Mouse (Mus musculus) liver, postnatal 0 days (tissue): ENCODE measurements around the gene Gmfg. TPM values are rescaled to one million over a fixed set of nuclear protein-coding genes. Genes with fewer than 3 reads are reported as not detected.

ENCODE experiments used
- ATAC-seq: fragments of 200-750 bp; cut with Nextera tagmentation; 2 replicates; pipeline ENCODE4 v1.8.0; 2017; ENCODE audit warnings: mild to moderate bottlenecking, moderate library complexity
- DNase-seq: peaks from one replicate; pipeline ENCODE4 v3.0.0-alpha.2; 2016
- H3K27ac ChIP-seq: fragments of 300-500 bp; sonication (generic); 2 replicates; pipeline ENCODE4 v1.5.1; 2014; ENCODE audit warnings: antibody characterized with exemption, moderate library complexity, mild to moderate bottlenecking, low read depth
- H3K27me3 ChIP-seq: fragments of 300-500 bp; sonication (generic); 2 replicates; pipeline ENCODE4 v1.6.1; 2014; ENCODE audit warnings: low read length, control low read depth, mixed read lengths; ENCODE audit not compliant: insufficient read depth
- H3K36me3 ChIP-seq: fragments of 300-500 bp; sonication (generic); replicated peaks from 2 replicates; pipeline ENCODE4 v1.6.1; 2014; ENCODE audit warnings: mild to moderate bottlenecking, control low read depth, low read length, moderate library complexity, mixed read lengths; ENCODE audit not compliant: insufficient read depth
- H3K4me1 ChIP-seq: fragments of 300-500 bp; sonication (generic); 2 replicates; pipeline ENCODE4 v1.6.1; 2014; ENCODE audit warnings: antibody characterized with exemption, mild to moderate bottlenecking, control low read depth; ENCODE audit not compliant: insufficient read depth
- H3K4me2 ChIP-seq: fragments of 300-500 bp; sonication (generic); 2 replicates; pipeline ENCODE4 v1.6.1; 2014; ENCODE audit warnings: low read depth, mild to moderate bottlenecking, low read length, moderate library complexity, mixed read lengths
- H3K4me3 ChIP-seq: fragments of 300-500 bp; sonication (generic); 2 replicates; pipeline ENCODE4 v1.5.1; 2014; ENCODE audit warnings: low read depth, low read length
- H3K9ac ChIP-seq: fragments of 300-500 bp; sonication (generic); replicated peaks from 2 replicates; pipeline ENCODE4 v1.6.1; 2014; ENCODE audit warnings: mild to moderate bottlenecking, moderate library complexity
- H3K9me3 ChIP-seq: fragments of 300-500 bp; sonication (generic); 2 replicates; pipeline ENCODE4 v1.6.1; 2016; ENCODE audit warnings: mild to moderate bottlenecking, control low read depth, low read length, mixed read lengths
- CTCF ChIP-seq: sonication (generic); IDR thresholded peaks from 2 replicates; pipeline ENCODE4 v1.5.1; 2016; ENCODE audit warnings: antibody characterized with exemption, low read depth
- EP300 ChIP-seq: IDR thresholded peaks from 2 replicates; pipeline ENCODE4 v1.6.1; 2016; ENCODE audit warnings: antibody characterized with exemption, low read depth, mild to moderate bottlenecking
- WGBS: fragments of 180-500 bp; shearing (Covaris S2); extraction: QIAGEN DNeasy Blood & Tissue Kit; methylation state at CpG from one replicate; pipeline ENCODE4 v1.1.7; 2014; ENCODE audit not compliant: insufficient replicate concordance; 5-methylcytosine and 5-hydroxymethylcytosine counted together
- polyA plus RNA-seq: library from polyadenylated mRNA; unstranded; fragments of >200 nt; fragmentation: Nextera tagmentation; extraction: Ambion mirVana; gene quantifications from 2 replicates; pipeline ENCODE4 v1.2.1, GENCODE M21; 2015

Gmfg gene
- 75.4 and 81.4 TPM in 2 replicates for polyA plus RNA-seq

- TF ChIP-seq CTCF (peak; percentile 93), EP300 (no peak)
- Histone ChIP-seq H3K36me3 (peaks cover 1% of the 10 kb centered on the region; the same call in 1 of the 2 replicates), H3K9me3 (no peaks in the 10 kb centered on the region), H3K27me3 (no peaks in the 10 kb centered on the region), H3K9ac (peak within 1 kb of the TSS; percentile 72), H3K4me3 (peak within 1 kb of the TSS; percentile 91), H3K4me1 (peaks cover 47% of the 10 kb centered on the region), H3K27ac (peak within 1 kb of the TSS; percentile 90), H3K4me2 (peak within 1 kb of the TSS; percentile 91)
- 5% methylated on average over 16 of the region's 16 CpGs for WGBS
- ATAC-seq, result peak; percentile 59
- DNase-seq, result peak; percentile 86
Observed at GRCm38 (mm10) chr7:28436932-28437570, at the start of gene Gmfg. Gene Gmfg (plus strand): TSS chr7:28437447.

GRCm38 (mm10) chr7:28390331-28390730 is 46.9 kb upstream of the Gmfg start:
- Histone ChIP-seq H3K4me2 (no peak overlapping the region), H3K9ac (no peak overlapping the region), H3K27ac (no peak overlapping the region), H3K27me3 (no peaks in the 10 kb centered on the region), H3K36me3 (peaks cover 26% of the 10 kb centered on the region), H3K4me3 (no peak overlapping the region), H3K9me3 (no peaks in the 10 kb centered on the region), H3K4me1 (peaks cover 26% of the 10 kb centered on the region)
- no peak for TF ChIP-seq CTCF
- no peak for TF ChIP-seq EP300
- DNase-seq, result no peak
- ATAC-seq, result no peak
- WGBS, result 80% methylated on average over 3 of the region's 3 CpGs

DNA sequence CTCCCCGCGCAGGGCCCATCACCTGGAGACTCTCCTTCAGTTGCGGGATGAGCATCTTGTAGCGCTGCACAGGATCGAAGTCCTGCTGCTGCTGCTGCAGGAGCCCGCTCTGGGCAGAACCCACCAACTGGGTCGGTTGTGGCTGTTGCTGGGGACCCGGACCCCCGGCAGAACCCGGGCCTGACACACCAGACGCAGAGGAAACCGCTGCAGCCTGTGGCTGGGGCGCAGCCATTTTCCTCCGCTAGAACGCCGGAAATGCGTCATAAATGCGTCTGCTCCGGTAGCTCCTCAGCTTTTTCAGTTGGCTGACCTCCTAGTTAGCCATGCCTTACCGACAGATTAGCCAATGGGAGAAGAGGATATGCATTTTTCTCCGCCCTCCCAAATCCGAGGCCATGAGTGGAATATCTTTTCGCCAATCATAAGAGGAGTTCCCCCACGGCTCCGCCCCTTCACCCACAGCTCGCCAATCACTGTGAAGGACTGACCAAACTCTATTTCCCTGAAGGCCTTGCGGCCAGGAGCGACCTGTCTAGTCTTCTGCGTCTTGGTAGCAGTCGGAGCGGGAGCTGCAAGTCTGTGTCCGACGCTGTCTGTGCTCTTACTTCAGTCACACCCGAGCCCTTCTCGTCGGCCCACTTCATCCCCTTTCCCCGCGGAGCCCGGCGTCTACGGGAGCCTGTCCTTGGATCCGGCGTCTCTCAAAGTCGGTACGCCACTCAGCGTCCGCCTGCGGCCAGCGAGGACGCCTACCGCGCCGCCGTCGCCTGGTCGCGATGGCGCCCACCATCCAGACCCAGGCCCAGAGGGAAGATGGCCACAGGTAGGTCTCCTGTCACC is 44.6 kb upstream of the Gmfg start, which contains the start of the genes Med29 and Paf1:
Med29 (minus strand) TSS at position 280 of the 843 bp plus-strand sequence.
Paf1 (plus strand) TSS at position 523 of the 843 bp plus-strand sequence.
- H3K4me3 ChIP-seq, result peak within 1 kb of the TSS; percentile 86
- peaks cover 15% of the 10 kb centered on the region for H3K4me1 ChIP-seq
- no peaks in the 10 kb centered on the region for H3K27me3 ChIP-seq
- TF ChIP-seq EP300 (0 out of 2 replicates have a peak, but pooled peaks have one; percentile 14), CTCF (no peak)
- WGBS, result under 1% methylated on average over 58 of the region's 58 CpGs
- peak within 1 kb of the TSS; percentile 92 for H3K9ac ChIP-seq
- H3K9me3 ChIP-seq, result no peaks in the 10 kb centered on the region
- peak within 1 kb of the TSS; percentile 72 for H3K27ac ChIP-seq
- DNase-seq (peak; percentile 96), ATAC-seq (peak; percentile 98)
- H3K4me2 ChIP-seq, result peak within 1 kb of the TSS; percentile 99
- peaks cover 41% of the 10 kb centered on the region for H3K36me3 ChIP-seq

DNA sequence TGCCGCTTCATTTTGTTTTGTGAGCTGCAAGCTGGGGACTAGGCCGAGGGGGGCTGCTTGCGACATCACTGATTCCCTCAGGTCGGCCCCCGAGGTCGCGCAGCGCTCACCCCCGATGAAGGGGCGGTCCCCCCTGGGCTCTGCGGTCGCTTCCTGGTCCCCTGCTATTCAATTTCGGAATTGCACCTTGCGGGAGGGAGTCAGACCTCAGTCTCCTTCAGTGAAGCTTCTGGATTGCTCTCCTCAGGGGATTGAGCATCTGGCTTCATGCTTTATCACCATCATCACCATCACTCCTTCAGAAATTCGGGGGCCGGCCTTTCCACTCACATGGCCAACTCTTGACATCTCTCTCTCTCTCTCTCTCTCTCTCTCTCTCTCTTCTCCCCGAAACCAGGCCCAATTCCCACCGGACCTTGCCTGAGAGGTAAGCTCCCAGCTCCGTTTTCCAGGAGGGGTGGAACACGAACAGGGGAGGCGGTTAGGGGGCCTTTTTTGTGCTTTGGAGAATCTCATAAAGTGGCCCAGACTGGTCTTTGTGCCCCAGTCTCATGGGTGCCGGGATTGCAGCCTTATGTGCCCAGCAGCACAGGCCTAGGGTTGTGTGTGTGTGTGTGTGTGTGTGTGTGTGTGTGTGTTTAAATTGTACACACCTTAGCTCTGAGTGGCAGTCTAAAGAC is 43.8 kb upstream of the Gmfg start:
- no peak for DNase-seq
- 7% methylated on average over 22 of the region's 22 CpGs for WGBS
- TF ChIP-seq CTCF (no peak), EP300 (no peak)

DNA sequence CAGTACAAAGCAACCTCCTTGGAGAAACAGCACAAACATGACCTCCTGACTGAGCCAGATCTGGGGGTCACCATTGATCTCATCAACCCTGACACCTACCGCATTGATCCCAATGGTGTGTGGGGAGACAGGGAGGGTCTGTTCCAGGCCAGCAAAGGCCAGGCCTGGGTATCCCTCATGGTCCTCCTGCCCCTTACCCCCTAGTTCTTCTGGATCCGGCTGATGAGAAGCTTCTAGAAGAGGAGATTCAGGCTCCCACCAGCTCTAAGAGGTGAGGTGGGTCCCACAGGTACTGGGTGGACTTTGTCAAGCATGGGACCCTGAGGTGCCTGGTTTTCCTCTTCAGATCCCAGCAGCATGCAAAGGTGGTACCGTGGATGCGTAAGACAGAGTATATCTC is 41.8 kb upstream of the Gmfg start:
- Histone ChIP-seq H3K36me3 (peaks cover 49% of the 10 kb centered on the region), H3K9me3 (no peaks in the 10 kb centered on the region)
- no peak for ATAC-seq

More for the DNA sequence above, 43.8 kb upstream of the Gmfg start:
- peak overlapping the region; percentile 99 for H3K4me2 ChIP-seq
- no peaks in the 10 kb centered on the region for H3K9me3 ChIP-seq
- H3K27ac ChIP-seq, result peak overlapping the region; percentile 72
- peak; percentile 1; the same call in 1 of the 2 replicates for ATAC-seq
- peaks cover 15% of the 10 kb centered on the region for H3K4me1 ChIP-seq
- H3K4me3 ChIP-seq, result peak overlapping the region; percentile 86
- no peaks in the 10 kb centered on the region for H3K27me3 ChIP-seq
- peaks cover 44% of the 10 kb centered on the region for H3K36me3 ChIP-seq
- peak overlapping the region; percentile 92 for H3K9ac ChIP-seq

More for the DNA sequence above, 41.8 kb upstream of the Gmfg start:
- WGBS, result 91% methylated on average over 4 of the region's 4 CpGs
- Histone ChIP-seq H3K4me3 (no peak overlapping the region), H3K4me1 (peaks cover 15% of the 10 kb centered on the region), H3K27me3 (no peaks in the 10 kb centered on the region), H3K27ac (no peak overlapping the region), H3K9ac (no peak overlapping the region), H3K4me2 (no peak overlapping the region)
- no peak for DNase-seq
- no peak for TF ChIP-seq CTCF
- TF ChIP-seq EP300, result no peak
